Mouse (Mus musculus) megakaryocyte-erythroid progenitor cell, adult 5-6 weeks (primary cell): ENCODE data around the gene Tbx6. TPM values are rescaled to one million over a fixed set of nuclear protein-coding genes. Genes with fewer than 3 reads are reported as not detected.

Source experiments
- ATAC-seq: replicated peaks from 2 replicates; pipeline ENCODE4 v1.8.0; 2016; ENCODE audit warnings: mild to moderate bottlenecking, inconsistent platforms; ENCODE audit not compliant: severe bottlenecking, poor library complexity, low FRiP score, low TSS enrichment
- total RNA-seq, 2 experiments: library from RNA; stranded (forward) in 1 of 2; stranded (reverse) in 1 of 2; fragments of 200-1000, 215-1000 nt in 1 of 2; fragments of >200 nt in 1 of 2; fragmentation: Nextera tagmentation in 1 of 2; gene quantifications; 2 replicates each; pipeline ENCODE4 v1.2.3; 2014 to 2017

Gene Tbx6
- total RNA-seq (2014; fragmentation: Nextera tagmentation) (0.69 and 3.1 TPM in 2 replicates), total RNA-seq (2017) (not detected in 2 replicates)

DNA sequence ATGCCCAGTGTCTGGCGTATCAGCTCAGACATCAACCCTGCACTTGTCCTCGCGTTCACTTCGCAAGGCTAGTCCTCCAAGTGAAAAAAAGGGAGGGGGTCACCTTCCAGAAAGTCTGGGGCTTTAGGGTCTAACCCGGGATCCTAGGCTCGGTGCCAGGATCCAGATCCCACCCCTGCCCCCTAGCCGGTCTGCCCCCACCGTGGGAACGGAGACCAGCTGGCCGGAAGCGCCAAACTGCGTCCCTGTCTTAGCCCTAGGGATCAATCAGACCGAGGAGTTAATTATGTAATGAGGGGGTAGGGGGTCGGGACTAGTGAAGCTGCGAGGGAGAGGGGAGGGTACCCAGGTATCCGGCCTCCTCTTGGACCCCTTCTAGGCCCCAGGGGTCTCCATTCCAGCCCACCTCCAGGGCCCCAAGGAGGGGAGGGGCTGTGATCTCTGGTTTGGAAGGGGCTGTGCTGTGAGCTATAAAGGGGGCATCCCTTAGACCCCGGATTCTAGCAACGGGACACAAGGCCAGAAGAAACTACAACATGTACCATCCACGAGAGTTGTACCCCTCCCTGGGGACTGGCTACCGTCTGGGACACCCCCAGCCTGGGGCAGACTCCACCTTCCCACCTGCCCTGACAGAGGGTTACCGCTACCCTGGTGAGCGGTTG, at the start of gene Tbx6:
Tbx6 (plus strand) TSS at position 513 of the 665 bp plus-strand sequence.
- ATAC-seq = no peak

DNA sequence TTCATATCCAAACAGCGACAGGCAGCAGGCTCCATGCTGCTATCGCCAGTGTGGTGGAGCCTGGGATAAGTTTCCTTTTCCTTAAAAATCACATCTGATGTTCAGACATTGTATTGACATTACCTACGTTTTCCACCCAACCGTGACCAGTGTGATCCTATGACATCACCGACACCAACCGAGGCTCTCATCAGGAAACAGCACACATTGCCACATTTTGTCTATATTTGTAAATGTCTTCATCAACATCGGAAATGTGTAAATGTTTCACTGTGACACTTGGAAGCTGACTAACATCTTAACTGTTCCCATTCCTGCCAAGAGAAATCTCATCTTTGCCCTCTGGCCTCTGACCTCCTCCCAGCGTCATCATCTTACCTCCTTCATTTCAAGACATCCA, 45.2 kb upstream of the Tbx6 start:
- no peak for ATAC-seq

DNA sequence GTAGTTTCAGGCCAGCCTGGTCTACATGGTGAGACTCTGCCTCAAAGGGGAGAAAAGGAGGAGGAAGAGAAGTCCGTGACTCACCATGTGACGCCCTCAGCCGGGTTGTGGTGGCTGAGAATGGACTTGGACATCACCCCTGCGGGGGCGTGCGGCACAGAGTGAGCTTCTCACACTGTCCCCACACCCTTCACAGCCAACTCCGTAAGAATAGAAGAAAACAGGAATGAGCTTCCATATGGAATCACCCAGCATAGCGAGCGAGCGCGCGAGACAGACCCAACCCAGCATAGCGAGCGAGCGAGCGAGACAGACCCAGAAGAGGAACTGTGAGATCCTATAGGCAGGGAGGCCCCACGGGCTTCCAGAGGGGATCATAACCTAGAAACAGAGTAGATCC, 41.7 kb upstream of the Tbx6 start:
- ATAC-seq = no peak

DNA sequence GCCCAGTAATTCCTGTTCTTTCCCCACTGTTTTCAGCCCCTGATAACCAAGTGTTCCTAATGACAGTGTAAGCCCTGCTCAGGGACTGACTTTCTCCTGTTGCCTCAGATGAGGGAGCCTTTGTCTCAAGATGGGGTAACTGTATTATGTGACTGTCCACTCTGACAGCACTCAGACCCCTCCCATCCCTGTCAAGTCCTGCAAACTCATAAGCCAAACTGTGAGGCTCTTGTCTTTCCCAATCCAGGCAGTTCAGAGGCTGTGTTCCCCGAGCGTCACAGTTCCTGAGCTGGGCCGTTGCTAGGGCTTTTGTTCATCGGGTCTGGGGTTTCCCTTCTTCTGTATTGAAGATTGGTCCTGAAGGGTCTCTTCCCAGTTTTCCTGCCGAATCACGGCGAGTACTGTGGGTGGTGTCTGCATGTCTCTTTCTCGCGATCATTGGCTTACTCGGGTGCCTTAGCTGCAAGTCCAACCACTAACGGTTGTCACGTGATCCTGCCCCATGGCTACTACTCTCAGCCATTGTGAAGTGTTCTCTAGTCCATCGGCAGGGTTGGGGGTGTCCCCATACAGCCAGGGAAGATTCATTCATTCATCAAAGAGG, 41.0 kb upstream of the Tbx6 start:
- no peak for ATAC-seq

DNA sequence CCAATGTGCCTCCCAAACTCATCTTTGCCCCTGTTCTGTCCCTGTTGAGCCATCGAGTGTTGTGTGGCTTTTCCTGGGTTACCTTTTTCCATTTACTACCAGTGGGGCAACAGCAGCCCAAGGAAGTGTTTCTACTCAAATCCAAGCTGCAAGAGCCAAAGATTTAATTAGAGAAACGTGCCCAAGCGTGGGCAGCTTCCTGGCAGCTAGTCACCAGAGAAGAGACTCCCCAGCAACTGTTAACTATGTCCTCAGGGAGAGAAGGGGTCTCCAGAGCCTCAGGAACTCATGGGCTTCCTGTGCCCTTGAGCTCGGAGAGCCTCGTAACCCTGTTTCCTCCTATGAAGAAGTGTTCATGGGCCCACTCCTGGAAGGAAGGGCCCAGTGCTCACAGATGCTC, 40.3 kb upstream of the Tbx6 start:
- no peak for ATAC-seq

DNA sequence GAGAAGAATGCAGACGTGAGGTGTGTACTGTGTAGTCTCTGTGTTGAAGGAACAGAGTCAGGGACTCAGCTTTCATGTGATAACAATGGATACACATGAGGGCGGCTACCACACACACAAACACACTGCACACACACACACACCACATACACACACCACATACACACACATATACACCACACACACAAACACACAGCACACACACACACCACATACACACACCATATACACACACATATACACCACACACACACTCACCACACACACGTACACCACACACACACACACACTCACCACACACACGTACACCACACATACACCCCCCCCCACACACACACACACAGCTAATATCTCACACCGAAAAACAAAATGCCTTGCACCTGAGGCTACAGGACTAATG, 39.8 kb upstream of the Tbx6 start:
- no peak for ATAC-seq

DNA sequence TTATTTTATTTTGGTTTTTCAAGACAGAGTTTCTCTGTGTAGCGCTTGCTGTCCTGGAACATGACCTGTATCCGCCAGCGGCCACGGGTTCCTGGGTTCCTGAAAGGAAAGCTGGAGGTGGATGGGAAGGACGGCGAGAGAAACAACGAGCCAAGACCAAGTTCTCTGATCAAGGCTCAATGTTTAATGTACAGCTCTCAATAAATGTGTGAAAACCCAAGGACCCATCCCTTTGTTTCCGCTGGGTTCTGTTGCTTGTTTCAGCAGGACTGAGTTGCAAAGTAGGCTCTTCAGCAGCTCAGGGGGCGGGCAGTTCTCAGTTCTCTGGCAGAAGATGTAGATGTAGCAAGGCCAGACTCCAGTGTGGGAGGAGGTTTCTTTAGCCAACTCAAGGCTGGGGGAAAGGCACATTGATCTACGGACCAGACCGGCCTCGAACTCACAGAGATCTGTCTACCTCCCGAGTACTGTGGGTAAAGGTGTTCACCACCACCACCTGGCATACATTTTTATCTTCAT, 39.3 kb upstream of the Tbx6 start:
- ATAC-seq = no peak

DNA sequence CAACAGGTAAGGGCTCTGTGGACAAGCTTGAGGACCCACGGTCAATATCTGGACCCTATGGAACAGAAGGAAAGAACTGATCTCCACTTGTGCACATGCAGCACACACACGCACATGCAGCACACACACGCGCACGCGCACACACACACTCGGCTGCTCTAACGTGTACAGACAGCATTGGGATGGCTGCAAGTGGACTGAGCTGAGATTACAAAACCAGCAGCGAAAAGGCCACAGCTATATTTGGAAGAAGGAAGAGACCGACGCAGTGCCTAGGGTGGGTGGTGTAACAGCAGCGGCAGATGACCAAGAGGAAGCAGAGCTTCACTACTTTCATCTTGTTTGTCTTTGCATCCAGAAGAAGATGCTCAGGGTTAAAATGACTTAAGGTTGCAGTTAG, 35.2 kb upstream of the Tbx6 start:
- ATAC-seq = no peak; the same call in 1 of the 2 replicates

DNA sequence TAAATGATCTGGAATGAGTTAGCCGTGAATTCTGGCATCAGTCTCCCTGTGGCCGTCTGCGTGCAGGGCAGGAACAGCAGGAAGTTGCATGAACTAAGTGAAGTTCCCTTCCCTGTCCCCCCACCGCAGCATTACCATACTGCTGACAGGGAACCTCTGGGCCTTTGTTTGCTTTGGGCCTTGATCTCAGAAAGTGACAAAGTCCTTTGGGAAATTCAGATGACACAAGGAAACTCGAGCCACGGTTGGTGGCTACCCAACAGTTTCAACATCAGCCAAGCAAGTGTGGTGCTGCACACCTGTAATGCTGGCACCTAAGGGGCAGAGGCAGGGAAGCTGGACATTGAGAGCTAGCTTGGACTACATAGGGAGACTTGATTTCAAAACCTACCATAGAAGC, 34.5 kb upstream of the Tbx6 start:
- no peak for ATAC-seq

DNA sequence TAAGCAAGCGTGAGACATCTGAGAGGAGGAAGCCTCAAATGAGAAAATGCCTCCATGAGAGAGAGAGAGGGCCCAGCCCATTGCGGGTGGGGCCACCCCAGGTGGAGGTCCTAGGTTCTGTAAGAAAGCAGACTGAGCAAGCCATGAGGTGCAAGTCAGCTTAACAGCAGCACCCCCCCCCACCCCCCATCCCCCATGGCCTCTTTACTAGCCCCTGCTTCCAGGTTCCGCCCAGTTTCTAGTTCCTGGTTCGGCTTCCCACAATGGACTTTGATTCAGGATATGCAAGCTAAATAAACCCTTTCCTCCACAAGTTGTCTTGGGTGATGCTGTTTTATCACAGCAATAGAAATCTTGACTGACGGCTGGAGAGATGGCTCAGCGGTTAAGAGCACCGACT, 32.5 kb upstream of the Tbx6 start:
- no peak for ATAC-seq

DNA sequence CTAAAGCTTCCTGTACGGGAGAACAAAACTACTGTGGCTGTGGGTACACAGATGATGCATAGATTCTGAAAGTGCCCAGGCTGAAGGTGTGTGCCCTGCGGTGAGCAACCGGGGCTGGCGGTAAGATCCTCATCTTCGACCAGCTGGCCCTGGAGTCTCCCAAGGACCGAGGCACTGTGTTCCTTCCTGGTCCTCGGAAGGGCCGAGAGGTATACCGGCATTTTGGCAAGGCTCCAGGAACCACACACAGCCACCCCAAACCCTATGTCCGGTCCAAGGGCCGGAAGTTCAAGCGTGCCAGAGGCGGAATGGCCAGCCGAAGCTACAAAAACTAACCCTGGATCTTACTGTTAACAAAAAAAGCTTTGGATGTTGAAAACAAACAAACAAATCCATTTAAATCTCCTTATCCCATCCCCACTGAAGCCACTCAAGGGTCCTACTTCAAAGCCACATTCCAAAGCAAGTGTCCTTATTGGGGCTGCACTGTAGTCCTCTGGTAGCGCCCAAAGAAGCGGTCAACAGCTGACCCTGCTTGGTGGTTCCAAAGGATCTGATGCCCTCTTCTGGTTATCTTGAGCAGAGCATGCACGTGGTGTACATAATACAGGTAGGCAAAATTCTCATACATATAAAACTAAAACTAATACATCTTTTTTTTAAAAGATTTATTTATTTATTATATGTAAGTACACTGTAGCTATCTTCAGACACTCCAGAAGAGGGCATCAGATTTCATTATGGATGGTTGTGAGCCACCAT, 31.5 kb upstream of the Tbx6 start:
- ATAC-seq = no peak

DNA sequence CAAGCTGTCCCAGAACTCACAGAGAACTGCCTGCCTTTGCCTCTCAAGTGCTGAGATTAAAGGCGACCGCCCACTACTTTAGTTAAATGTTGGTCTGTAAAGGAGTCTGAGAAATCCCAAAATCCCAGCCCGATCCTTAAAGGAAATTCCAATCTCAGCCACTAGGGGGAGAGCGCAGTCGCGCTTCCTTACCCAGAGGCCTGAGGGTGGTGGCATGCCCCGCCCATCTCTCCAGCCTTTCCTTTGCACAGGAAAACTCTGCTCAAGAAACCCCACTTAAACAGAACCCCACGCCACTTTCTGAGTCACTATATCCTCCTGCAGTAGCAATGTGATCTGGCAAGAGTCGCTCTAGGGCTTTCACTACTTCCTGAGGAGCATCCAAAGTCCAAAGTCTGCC, 26.4 kb upstream of the Tbx6 start:
- ATAC-seq = peak; percentile 66

DNA sequence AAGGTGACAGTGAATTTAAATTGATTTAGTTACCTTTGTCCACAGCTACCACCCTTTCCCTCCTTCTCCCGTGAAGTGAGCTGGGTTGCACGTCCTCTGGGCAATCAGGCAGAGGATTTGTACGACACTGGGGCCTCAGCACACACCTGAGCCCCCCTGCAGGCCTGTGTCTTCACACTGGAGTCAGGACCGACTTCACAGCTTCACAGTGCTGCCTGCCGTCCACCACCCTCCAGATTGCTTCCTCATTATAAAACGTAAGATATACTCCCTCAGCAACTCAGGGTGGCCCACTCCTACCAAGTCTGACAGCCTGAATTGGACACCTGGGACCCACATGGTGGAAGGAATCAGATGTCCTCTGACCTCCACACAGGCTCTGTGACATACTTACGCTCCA, 22.7 kb upstream of the Tbx6 start:
- ATAC-seq = no peak

DNA sequence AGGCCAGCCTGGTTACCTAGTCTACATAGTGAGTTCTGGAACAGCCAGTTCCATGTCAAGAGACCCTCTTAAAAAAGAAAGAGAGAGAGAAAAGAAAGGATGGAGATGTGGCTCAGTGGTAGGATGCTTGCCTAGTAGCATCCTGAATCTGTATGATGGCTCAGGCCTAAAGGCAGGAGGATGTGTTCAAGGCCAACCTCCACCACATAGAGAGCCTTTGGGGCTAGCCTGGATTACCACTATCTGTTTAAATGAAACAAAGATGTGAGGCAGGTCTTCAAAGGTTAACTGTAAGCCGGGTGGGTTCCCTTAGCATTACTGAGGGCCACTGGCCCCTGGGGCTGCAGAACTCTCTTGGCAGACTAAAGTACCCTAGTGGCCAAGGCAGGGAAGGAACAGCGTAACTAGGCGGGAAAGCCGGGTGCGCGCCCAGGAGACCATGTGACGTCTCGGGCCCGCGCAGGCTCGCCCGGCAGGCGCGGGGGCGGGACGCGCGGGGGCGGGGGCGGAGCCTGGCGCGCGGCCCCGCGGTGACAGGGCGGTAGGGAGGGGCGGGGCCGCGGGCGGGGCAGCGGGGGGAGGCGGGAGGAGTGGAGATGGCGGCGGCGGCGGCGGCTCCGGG, 22.1 kb upstream of the Tbx6 start, which contains the start of gene Mapk3:
Mapk3 (plus strand) TSS at position 552 of the 622 bp plus-strand sequence.
- peak; percentile 74 for ATAC-seq

DNA sequence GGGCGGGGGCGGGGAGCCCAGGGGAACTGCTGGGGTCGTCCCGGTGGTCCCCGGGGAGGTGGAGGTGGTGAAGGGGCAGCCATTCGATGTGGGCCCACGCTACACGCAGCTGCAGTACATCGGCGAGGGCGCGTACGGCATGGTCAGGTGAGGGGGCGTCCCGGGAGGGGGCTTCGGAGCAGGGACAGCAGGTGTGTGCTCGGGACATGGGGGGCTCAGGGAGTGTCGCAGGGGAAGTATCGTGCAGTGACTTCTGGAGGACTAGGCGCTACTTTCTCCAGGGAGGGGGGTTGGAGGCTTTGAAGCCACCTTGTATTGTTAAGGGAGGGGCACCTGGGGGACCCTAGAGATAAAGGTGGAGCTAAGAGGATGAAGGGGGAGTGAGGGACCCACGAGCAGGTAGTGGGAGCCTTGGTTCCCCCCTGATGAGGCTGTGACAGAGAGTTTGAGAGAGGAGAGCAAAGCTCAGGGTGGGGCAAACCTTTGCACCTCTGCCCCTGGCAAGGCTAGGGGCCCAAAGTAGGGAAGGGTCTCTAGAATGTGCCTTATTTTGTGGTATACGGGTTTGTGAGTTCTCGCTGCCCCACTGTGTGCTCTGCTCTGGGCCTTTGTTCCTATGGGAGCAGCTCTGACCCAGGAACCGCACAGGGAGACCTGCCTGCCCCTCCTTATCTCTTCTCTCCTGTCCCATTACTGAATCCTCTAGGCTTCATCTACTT, 21.5 kb upstream of the Tbx6 start:
- no peak for ATAC-seq

DNA sequence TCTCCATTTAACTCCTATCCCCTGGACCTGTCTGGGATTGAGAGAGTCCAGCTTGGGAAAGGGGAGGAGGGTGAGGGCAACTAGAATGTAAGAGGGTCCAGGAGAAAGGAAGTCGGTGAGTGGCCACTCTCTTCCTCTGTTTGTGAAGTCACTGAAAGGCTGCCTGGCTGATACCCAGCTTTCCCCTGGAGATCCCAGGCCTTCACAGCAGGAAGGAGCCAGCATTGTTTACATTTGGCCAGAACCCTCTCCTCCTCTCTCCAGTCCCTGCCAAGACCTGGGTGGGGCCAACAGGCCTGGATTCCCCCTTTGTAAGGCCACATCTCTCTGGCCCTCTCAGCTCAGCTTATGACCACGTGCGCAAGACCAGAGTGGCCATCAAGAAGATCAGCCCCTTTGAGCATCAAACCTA, 20.9 kb upstream of the Tbx6 start:
- ATAC-seq = no peak

DNA sequence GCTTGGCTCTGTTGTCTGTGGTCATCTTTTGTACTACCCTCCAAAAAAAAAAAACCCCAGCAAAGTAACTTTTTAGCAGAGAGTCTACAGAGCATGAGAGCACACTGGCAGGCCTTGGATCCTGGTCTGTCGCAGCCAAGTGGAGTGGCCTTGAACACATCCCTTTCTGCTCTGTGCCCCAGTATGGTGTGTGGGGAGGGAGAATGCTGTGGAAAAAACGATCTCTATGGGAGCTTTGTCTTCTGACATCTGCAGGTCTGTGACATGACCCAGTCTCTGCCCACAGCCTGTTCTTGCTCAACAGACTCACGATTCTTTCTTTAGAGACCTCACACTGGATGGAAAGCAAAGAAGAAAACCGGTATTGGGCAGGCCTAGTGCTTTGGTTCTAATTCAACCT, 20.3 kb upstream of the Tbx6 start:
- no peak for ATAC-seq

DNA sequence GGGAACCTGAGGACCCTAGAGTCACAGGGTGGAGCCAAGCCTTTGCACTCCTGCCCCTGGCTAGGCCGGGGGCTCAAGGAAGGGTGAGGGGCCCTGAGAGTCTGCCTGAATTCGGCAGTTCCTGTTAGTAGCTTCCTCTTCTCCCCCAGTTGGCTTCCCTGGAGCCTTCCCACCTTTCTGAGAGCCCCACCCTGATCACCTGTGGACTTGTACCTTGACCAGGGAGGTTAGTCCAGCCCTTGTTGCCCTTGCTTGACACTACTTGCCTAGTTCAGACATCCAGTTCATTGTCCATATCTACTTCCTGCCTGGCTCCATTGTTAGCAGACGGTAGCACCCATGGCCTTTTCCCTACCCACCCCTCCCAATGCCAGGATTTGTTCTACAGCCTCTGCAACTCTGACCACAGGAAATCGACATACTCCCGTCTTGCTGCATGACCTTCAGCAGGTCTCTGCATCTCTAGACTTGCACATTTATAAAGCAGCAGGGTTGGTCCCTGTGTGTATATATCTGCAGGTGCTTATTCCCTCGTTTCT, 19.7 kb upstream of the Tbx6 start:
- ATAC-seq = no peak

DNA sequence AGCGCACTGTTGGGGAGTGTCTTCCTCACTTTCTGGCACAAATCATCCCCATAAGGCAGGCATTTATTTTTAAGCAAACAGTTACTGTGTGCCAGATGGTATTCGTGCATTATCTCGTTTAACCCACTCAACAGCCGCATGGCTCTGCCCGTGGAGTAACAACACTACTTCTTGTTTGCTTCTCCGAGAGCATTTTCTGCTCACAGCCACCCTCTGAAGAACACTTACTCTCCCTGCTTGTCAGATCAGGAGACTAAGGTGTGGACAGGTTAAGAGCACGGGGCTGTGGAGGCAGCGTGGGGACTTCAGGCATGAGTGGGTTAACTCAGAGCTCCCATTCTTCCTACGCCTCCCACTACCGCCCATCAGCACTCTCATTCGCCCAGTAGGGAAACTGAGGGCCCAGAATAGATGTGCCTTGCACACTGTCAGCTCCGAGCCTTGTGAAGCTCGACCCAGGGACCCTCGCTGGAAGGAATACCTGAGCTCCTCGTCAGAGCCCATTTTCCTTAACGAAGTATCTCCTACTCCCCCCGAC, 18.7 kb upstream of the Tbx6 start:
- ATAC-seq = no peak
